Mouse (Mus musculus) brain, adult 10 weeks (tissue): ENCODE measurements around the gene Mgat5b. TPM values are rescaled to one million over a fixed set of nuclear protein-coding genes. Genes with fewer than 3 reads are reported as not detected.

ENCODE experiments used
- polyA plus RNA-seq: library from polyadenylated mRNA; stranded (reverse); fragments of 350-450 nt; fragmentation: Illumina TruSeq; extraction: RNeasy Lipid Tissue Mini Kit (QIAGEN cat#74804); gene quantifications from one replicate; pipeline ENCODE4 v1.2.3, GENCODE M21; 2015; ENCODE audit warnings: low read depth, low replicate concordance

Gene Mgat5b
- 45.9 TPM for polyA plus RNA-seq

GRCm38 (mm10) chr11:116918323-116919185 is at the start of gene Mgat5b:
Mgat5b (plus strand) TSS chr11:116918863.

Other genes starting within 250 kb of the Mgat5b start
- gene St6galnac1, start 143.4 kb upstream of the Mgat5b start, polyA plus RNA-seq: not detected
- 18.0 TPM for gene Mxra7, start 90.8 kb upstream of the Mgat5b start, polyA plus RNA-seq
- 39.7 TPM for gene Mettl23, start 75.6 kb upstream of the Mgat5b start, polyA plus RNA-seq
- 31.1 TPM for gene Jmjd6, start 75.4 kb upstream of the Mgat5b start, polyA plus RNA-seq
- gene Mfsd11, start 66.4 kb upstream of the Mgat5b start, polyA plus RNA-seq: 33.6 TPM
- gene Srsf2, start 65.8 kb upstream of the Mgat5b start, polyA plus RNA-seq: 166 TPM
- 119 TPM for gene Sec14l1, start 196.3 kb downstream of the Mgat5b start, polyA plus RNA-seq